Mouse (Mus musculus): ENCODE data around the gene Ptprj.

GRCm38 (mm10) chr2:90565192-90565929, 15.1 kb downstream of the Ptprj start:
- no peak for TF ChIP-seq POLR2A (IDR thresholded peaks at IDR 0.05; ENCODE audit: insufficient read depth, low read depth, low read length)
- no peak for TF ChIP-seq CTCF (IDR thresholded peaks at IDR 0.05; ENCODE audit: insufficient read depth, low read depth, low read length)

All from olfactory bulb, adult 2 months (tissue).